Mouse (Mus musculus) cortical plate, adult 2 months (tissue): ENCODE measurements around the gene Zdhhc18.

Experiments
- CTCF ChIP-seq: fragments of 200-500 bp; IDR thresholded peaks from 2 replicates; pipeline ENCODE4 v1.5.1; 2011; ENCODE audit warnings: mild to moderate bottlenecking, control low read depth, low read length; ENCODE audit not compliant: insufficient read depth; ENCODE audit errors: extremely low read depth
- POLR2A ChIP-seq: fragments of 200-500 bp; IDR thresholded peaks from 2 replicates; pipeline ENCODE4 v1.6.1; 2011; ENCODE audit warnings: mild to moderate bottlenecking, low read length, control low read depth; ENCODE audit not compliant: insufficient read depth; ENCODE audit errors: extremely low read depth

GRCm38 (mm10) chr4:133557041-133557717, 92.8 kb downstream of the Zdhhc18 start:
- no peak for TF ChIP-seq CTCF
- TF ChIP-seq POLR2A = no peak
